Comparison of ENCODE assay signal across 11 mouse cellular contexts in genomic region chr6:99684899-99685298, GRCm38 (mm10). TPM values are rescaled to one million over a fixed set of nuclear protein-coding genes. Genes with fewer than 3 reads are reported as not detected.
DNase-seq lines count a peak whose midpoint lies in the region; ATAC-seq and TF ChIP-seq lines count a peak whose summit lies in the region.
"Had no signal": no experiment of that assay in that cellular context is flagged by ENCODE, and none has a peak within 500 bp of the region (broad histone marks: within the 10 kb centered on the region; RNA-seq: fewer than 3 reads in every experiment).

No protein-coding gene starts in this region.

- TF ChIP-seq CTCF in heart, postnatal 0 days (IDR thresholded peaks at IDR 0.05; ENCODE audit: low read depth) = peak; percentile 63

- no peak for ATAC-seq in heart, postnatal 0 days (ENCODE audit: insufficient read depth, low read depth)
- no peak for ATAC-seq in limb, embryonic 14.5 days (ENCODE audit: low FRiP score, low read depth)
- no peak for ATAC-seq in forebrain, embryonic 15.5 days (replicated peaks)
- ATAC-seq: midbrain, embryonic 15.5 days had no signal

- H3K9ac ChIP-seq in heart, postnatal 0 days (replicated peaks; ENCODE audit: low read depth, low read length) = no peak overlapping the region
- H3K9ac ChIP-seq in limb, embryonic 14.5 days (ENCODE audit: low read depth, low read length, severe bottlenecking) = no peak overlapping the region
- H3K9ac ChIP-seq in forebrain, embryonic 15.5 days (replicated peaks) = no peak overlapping the region
- H3K9ac ChIP-seq: forebrain, embryonic 12.5 days; midbrain, embryonic 15.5 days had no signal

- no peak overlapping the region for H3K4me3 ChIP-seq in heart, postnatal 0 days (ENCODE audit: low read depth, low read length)
- no peak overlapping the region for H3K4me3 ChIP-seq in limb, embryonic 14.5 days (replicated peaks; ENCODE audit: low read length)
- no peak overlapping the region for H3K4me3 ChIP-seq in forebrain, embryonic 15.5 days
- H3K4me3 ChIP-seq: forebrain, embryonic 12.5 days; midbrain, embryonic 15.5 days had no signal

- H3K27ac ChIP-seq in heart, postnatal 0 days (ENCODE audit: low read depth) = no peak overlapping the region
- no peak overlapping the region for H3K27ac ChIP-seq in limb, embryonic 14.5 days (replicated peaks; ENCODE audit: low read depth, low read length)
- H3K27ac ChIP-seq in forebrain, embryonic 15.5 days (replicated peaks) = no peak overlapping the region
- H3K27ac ChIP-seq: forebrain, embryonic 12.5 days; midbrain, embryonic 15.5 days had no signal

- no peaks in the 10 kb centered on the region for H3K4me1 ChIP-seq in heart, postnatal 0 days (ENCODE audit: control insufficient read depth, insufficient read depth)
- no peaks in the 10 kb centered on the region for H3K4me1 ChIP-seq in limb, embryonic 14.5 days (ENCODE audit: control insufficient read depth, insufficient read depth, low read length)
- H3K4me1 ChIP-seq in forebrain, embryonic 15.5 days = no peaks in the 10 kb centered on the region
- H3K4me1 ChIP-seq: forebrain, embryonic 12.5 days; midbrain, embryonic 15.5 days had no signal

- no peaks in the 10 kb centered on the region for H3K9me3 ChIP-seq in heart, postnatal 0 days (replicated peaks; ENCODE audit: control insufficient read depth, low read length)
- no peaks in the 10 kb centered on the region for H3K9me3 ChIP-seq in limb, embryonic 14.5 days (ENCODE audit: control insufficient read depth, low read length)
- H3K9me3 ChIP-seq in forebrain, embryonic 15.5 days = no peaks in the 10 kb centered on the region
- H3K9me3 ChIP-seq: forebrain, embryonic 12.5 days; midbrain, embryonic 15.5 days had no signal

- DNase-seq in heart, postnatal 0 days (ENCODE audit: low spot score) = no peak
- no peak for DNase-seq in heart, adult 9 months (ENCODE audit: low spot score in 2 of 2)
- DNase-seq in A20 (ENCODE audit: low read depth, low spot score) (peak; percentile 70), ZHBTc4 (ENCODE audit: low read depth, low spot score) (peak; percentile 78)
- DNase-seq in limb, embryonic 14.5 days (ENCODE audit: low spot score) = peak; percentile 38
- no peak for DNase-seq in layer of hippocampus, adult 9-10 months (ENCODE audit: low spot score)
- DNase-seq in right cerebral cortex, adult 18-20 months = no peak
- DNase-seq: kidney, postnatal 36 days had no signal

- no peak for TF ChIP-seq EP300 in heart, postnatal 0 days (IDR thresholded peaks at IDR 0.05; ENCODE audit: low read depth)

- no peak for TF ChIP-seq POLR2A in limb, embryonic 14.5 days (IDR thresholded peaks at IDR 0.05; ENCODE audit: borderline replicate concordance, extremely low read depth, insufficient read depth, insufficient read length)

- peaks cover 9% of the 10 kb centered on the region for H3K27me3 ChIP-seq in heart, postnatal 0 days (ENCODE audit: control insufficient read depth, insufficient read depth, low read length)
- H3K27me3 ChIP-seq in limb, embryonic 14.5 days (ENCODE audit: control insufficient read depth, insufficient read depth, low read length) = no peaks in the 10 kb centered on the region
- no peaks in the 10 kb centered on the region for H3K27me3 ChIP-seq in forebrain, embryonic 15.5 days
- H3K27me3 ChIP-seq: midbrain, embryonic 15.5 days had no signal

- H3K36me3 ChIP-seq in heart, postnatal 0 days (replicated peaks; ENCODE audit: control insufficient read depth, insufficient read depth, low read length) = no peaks in the 10 kb centered on the region
- H3K36me3 ChIP-seq in limb, embryonic 14.5 days (ENCODE audit: control insufficient read depth, insufficient read depth, low read length) = no peaks in the 10 kb centered on the region
- H3K36me3 ChIP-seq in forebrain, embryonic 15.5 days = no peaks in the 10 kb centered on the region
- H3K36me3 ChIP-seq: forebrain, embryonic 12.5 days; midbrain, embryonic 15.5 days had no signal

- H3K4me2 ChIP-seq in heart, postnatal 0 days (ENCODE audit: low read depth, low read length) = no peak overlapping the region
- H3K4me2 ChIP-seq in limb, embryonic 14.5 days (replicated peaks; ENCODE audit: low read depth, low read length, severe bottlenecking) = no peak overlapping the region
- no peak overlapping the region for H3K4me2 ChIP-seq in forebrain, embryonic 15.5 days (replicated peaks)
- H3K4me2 ChIP-seq: forebrain, embryonic 12.5 days; midbrain, embryonic 15.5 days had no signal

- 54% methylated on average over 5 of the region's 5 CpGs for WGBS in heart, postnatal 0 days
- WGBS in limb, embryonic 14.5 days = 56% methylated on average over 5 of the region's 5 CpGs
- 60% methylated on average over 5 of the region's 5 CpGs for WGBS in forebrain, embryonic 15.5 days

RNA-seq across cellular contexts. Expression of gene Gpr27, which starts 7.6 kb away (rescaled TPM):
- total RNA-seq in heart, postnatal 0 days (2014; rRNA removed; ENCODE audit: low replicate concordance) = 0.34 and 4.5 TPM in 2 replicates
- 0.78 and 0.92 TPM in 2 replicates for polyA plus RNA-seq in heart, postnatal 0 days (2015; fragmentation: Nextera tagmentation; extraction: Ambion mirVana)
- polyA plus RNA-seq in limb, embryonic 14.5 days (2012; rRNA removed) = 14.1 and 20.2 TPM in 2 replicates
- polyA plus RNA-seq in limb, embryonic 14.5 days (2014; fragmentation: Nextera tagmentation; extraction: Ambion mirVana) = 11.0 and 13.3 TPM in 2 replicates
- 22.5 and 24.2 TPM in 2 replicates for polyA plus RNA-seq in forebrain, embryonic 15.5 days (2015; fragmentation: Nextera tagmentation; extraction: Ambion mirVana)

RNA-seq across cellular contexts. Expression of gene Gm20696, which starts 18.3 kb away (rescaled TPM):
- total RNA-seq in heart, postnatal 0 days (2014; rRNA removed; ENCODE audit: low replicate concordance) = 0.31 and 0.95 TPM in 2 replicates
- polyA plus RNA-seq in heart, postnatal 0 days (2015; fragmentation: Nextera tagmentation; extraction: Ambion mirVana) = 1.6 and 2.0 TPM in 2 replicates
- polyA plus RNA-seq in limb, embryonic 14.5 days (2012; rRNA removed) = 1.4 and 2.0 TPM in 2 replicates
- polyA plus RNA-seq in limb, embryonic 14.5 days (2014; fragmentation: Nextera tagmentation; extraction: Ambion mirVana) = 5.9 and 6.4 TPM in 2 replicates
- 5.7 and 5.8 TPM in 2 replicates for polyA plus RNA-seq in forebrain, embryonic 15.5 days (2015; fragmentation: Nextera tagmentation; extraction: Ambion mirVana)

RNA-seq across cellular contexts. Expression of gene Eif4e3, which starts 18.3 kb away (rescaled TPM):
- total RNA-seq in heart, postnatal 0 days (2014; rRNA removed; ENCODE audit: low replicate concordance) = 15.4 and 18.9 TPM in 2 replicates
- polyA plus RNA-seq in heart, postnatal 0 days (2015; fragmentation: Nextera tagmentation; extraction: Ambion mirVana) = 18.9 and 21.7 TPM in 2 replicates
- polyA plus RNA-seq in limb, embryonic 14.5 days (2012; rRNA removed) = 17.4 and 19.8 TPM in 2 replicates
- 14.6 and 17.7 TPM in 2 replicates for polyA plus RNA-seq in limb, embryonic 14.5 days (2014; fragmentation: Nextera tagmentation; extraction: Ambion mirVana)
- polyA plus RNA-seq in forebrain, embryonic 15.5 days (2015; fragmentation: Nextera tagmentation; extraction: Ambion mirVana) = 9.9 and 10.0 TPM in 2 replicates

RNA-seq across cellular contexts. Expression of gene Prok2, which starts 41.3 kb away (rescaled TPM):
- not detected in 2 replicates for total RNA-seq in heart, postnatal 0 days (2014; rRNA removed; ENCODE audit: low replicate concordance)
- 0.11 TPM in 1 of 2 replicates, not detected in the other for polyA plus RNA-seq in heart, postnatal 0 days (2015; fragmentation: Nextera tagmentation; extraction: Ambion mirVana)
- 0.43 and 0.82 TPM in 2 replicates for polyA plus RNA-seq in limb, embryonic 14.5 days (2012; rRNA removed)
- polyA plus RNA-seq in limb, embryonic 14.5 days (2014; fragmentation: Nextera tagmentation; extraction: Ambion mirVana) = 1.8 and 2.0 TPM in 2 replicates
- 2.1 and 2.4 TPM in 2 replicates for polyA plus RNA-seq in forebrain, embryonic 15.5 days (2015; fragmentation: Nextera tagmentation; extraction: Ambion mirVana)

Comparison
In these comparisons a context has a peak if more than half of its experiments do, and no peak if none do; other contexts are left out.
1. DNase-seq: peak in A20 (single experiment), ZHBTc4 (single experiment) and limb, embryonic 14.5 days (single experiment); none in heart, postnatal 0 days (single experiment), heart, adult 9 months (0 of 2), layer of hippocampus, adult 9-10 months (single experiment) and right cerebral cortex, adult 18-20 months (single experiment).